Mouse (Mus musculus): Measurements from ENCODE around the gene Hic1. TPM values are rescaled to one million over a fixed set of nuclear protein-coding genes. Genes with fewer than 3 reads are reported as not detected.

Gene Hic1
- polyA plus RNA-seq, 1 experiment from 2014 or later = 4.6 TPM

DNA sequence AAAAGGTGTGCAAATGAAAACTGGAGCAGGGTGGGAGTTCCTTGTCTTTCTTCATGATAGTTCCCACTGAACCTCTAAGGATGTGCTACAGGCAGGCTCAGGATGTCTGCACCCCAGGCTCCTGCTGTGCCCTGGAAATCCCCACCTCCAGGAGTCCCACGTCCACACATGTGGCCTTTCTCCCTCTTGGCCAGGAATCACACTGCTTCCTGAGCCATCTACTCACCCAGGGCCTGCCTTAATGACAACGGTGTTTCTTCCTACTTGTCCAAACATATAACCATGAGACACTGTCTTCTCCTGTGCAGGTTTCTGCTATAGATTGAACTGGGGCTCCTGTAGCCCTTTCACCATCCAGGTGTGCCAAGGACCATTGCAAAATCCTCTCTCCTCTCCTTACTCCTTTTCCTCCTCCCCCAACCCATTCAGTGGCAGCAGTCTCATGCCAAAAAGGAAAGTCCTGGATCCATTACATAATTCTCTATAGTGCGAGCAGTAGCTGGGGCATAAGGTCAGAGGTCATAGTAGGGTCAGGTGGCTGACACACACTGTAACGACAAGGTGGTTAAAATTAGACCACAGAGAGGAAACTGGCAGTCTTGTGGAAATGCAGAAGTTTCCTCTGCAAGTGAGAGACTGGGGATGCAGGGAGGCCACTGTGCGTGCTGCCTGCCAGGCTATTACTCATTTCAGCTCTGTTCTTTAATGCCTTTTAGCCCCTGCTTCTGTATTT is 32.5 kb downstream of the Hic1 start:
- no peak for ATAC-seq
- H3K27me3 ChIP-seq (replicated peaks) = no peaks in the 10 kb centered on the region
- no peaks in the 10 kb centered on the region for H3K9me3 ChIP-seq (replicated peaks)
- H3K4me3 ChIP-seq = no peak overlapping the region
- no peaks in the 10 kb centered on the region; the same call in 1 of the 2 replicates for H3K36me3 ChIP-seq
- no peak overlapping the region for H3K9ac ChIP-seq
- H3K27ac ChIP-seq = no peak overlapping the region
- H3K4me2 ChIP-seq = no peak overlapping the region
- 35% methylated on average over 5 of the region's 5 CpGs for whole genome bisulfite sequencing (ENCODE audit: insufficient replicate concordance)
- H3K4me1 ChIP-seq = peaks cover 57% of the 10 kb centered on the region

DNA sequence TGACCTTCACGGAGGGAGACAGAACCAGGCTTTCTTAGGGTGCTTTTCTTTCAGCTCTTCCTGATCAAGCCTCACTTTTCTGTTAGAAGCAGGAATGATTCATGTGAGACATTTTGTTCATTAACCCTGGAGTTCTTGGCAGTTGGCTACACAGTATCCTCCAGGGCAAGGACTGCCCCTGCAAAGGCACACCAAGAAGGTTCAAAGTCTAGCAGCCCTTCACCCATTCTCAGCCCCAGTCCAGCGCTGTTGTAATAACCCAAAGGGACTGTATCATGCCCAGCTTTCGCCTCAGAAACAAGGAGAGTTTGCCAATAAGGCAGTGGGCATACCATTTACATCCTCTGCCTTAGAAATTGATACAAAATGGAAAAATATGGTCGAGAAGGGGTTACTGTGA is 34.0 kb downstream of the Hic1 start:
- peaks cover 42% of the 10 kb centered on the region for H3K4me1 ChIP-seq
- no peaks in the 10 kb centered on the region for H3K9me3 ChIP-seq (replicated peaks)
- no peak overlapping the region for H3K9ac ChIP-seq
- H3K36me3 ChIP-seq = no peaks in the 10 kb centered on the region
- 73% methylated on average over 4 of the region's 4 CpGs for WGBS (ENCODE audit: insufficient replicate concordance)
- no peak for ATAC-seq
- H3K27me3 ChIP-seq (replicated peaks) = no peaks in the 10 kb centered on the region
- H3K4me3 ChIP-seq = no peak overlapping the region
- H3K27ac ChIP-seq = no peak overlapping the region
- no peak overlapping the region for H3K4me2 ChIP-seq

DNA sequence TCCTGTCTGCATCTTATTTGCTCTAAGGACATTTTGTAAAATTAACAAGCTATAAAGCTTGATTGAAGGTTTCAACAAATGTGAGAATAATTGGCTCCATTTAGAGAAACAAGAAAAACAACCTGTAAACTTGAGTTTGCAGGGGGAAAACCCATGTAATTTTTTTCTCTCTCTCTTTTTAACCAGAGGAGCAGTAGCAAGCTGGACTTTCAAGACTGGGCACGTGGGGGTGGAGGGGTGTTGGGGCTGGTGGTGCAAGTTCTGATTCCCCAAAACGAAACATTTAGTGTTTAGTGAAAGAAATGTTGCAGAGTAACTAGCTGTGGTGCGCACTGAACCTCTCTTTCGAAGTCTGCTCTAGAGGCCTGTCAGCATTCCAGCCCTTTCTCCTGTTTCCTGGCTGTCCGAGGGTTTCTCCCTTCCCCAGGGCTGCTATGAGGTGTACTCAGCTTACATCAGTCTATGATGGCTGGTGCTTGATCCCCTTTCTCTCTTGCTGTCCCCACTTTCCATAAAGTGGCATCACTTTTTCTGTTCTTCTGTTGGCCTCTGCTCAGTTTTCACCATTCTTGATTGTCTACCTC is 34.7 kb downstream of the Hic1 start:
- ATAC-seq = no peak
- Histone ChIP-seq H3K9me3 (replicated peaks) (no peaks in the 10 kb centered on the region), H3K9ac (no peak overlapping the region), H3K27me3 (replicated peaks) (no peaks in the 10 kb centered on the region), H3K36me3 (no peaks in the 10 kb centered on the region), H3K4me3 (no peak overlapping the region), H3K27ac (peak overlapping the region; percentile 8; the same call in 1 of the 2 replicates), H3K4me2 (no peak overlapping the region), H3K4me1 (peaks cover 34% of the 10 kb centered on the region)
- WGBS (ENCODE audit: insufficient replicate concordance) = 72% methylated on average over 5 of the region's 5 CpGs

DNA sequence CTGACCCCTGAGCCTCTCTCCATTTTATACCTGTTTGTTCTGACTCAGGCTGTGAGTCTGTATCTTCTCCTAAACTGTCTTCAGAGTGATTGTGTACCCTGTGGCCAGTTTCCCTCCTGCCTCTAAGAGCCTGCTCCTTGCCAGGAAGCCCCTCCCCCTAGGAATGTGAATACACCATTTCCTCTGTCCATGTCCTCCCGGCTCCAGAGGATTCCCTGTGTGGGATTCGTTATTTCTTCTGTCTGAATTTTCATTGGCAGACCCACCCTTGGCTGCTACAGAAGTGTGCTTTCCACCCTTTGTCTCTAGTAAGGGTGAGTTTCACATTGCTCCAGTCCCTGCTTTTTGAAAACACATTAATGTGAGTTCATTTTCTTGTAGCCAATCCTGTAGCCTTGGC is 35.4 kb downstream of the Hic1 start:
- Histone ChIP-seq H3K27ac (no peak overlapping the region; the same call in 1 of the 2 replicates), H3K4me2 (no peak overlapping the region), H3K9me3 (replicated peaks) (no peaks in the 10 kb centered on the region), H3K36me3 (no peaks in the 10 kb centered on the region), H3K27me3 (replicated peaks) (no peaks in the 10 kb centered on the region), H3K4me1 (peaks cover 28% of the 10 kb centered on the region), H3K9ac (no peak overlapping the region), H3K4me3 (no peak overlapping the region)
- ATAC-seq = no peak
- 43% methylated on average over 2 of the region's 2 CpGs for WGBS (ENCODE audit: insufficient replicate concordance)

DNA sequence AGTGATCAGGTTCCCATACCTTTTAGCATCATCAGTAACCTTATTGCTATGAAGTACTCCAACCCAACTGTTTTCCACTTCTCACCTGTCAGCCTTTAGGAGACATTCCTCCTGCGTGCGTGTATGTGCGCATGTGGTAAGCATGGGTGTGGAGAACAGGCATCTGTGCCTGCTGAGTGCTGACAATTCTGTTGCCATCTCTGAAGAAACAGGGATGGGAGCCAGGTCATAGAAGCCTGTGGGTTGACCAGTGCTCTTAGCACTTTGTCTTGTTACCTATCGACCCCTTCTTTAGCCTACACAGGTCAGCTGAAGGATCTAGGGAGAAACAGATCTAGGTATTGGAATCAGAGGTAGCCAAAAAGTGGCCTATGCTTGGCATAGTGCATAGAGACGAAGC is 35.9 kb downstream of the Hic1 start:
- no peak overlapping the region for H3K4me3 ChIP-seq
- WGBS (ENCODE audit: insufficient replicate concordance) = 82% methylated on average over 5 of the region's 5 CpGs
- H3K36me3 ChIP-seq = no peaks in the 10 kb centered on the region
- no peaks in the 10 kb centered on the region for H3K9me3 ChIP-seq (replicated peaks)
- H3K27me3 ChIP-seq (replicated peaks) = no peaks in the 10 kb centered on the region
- no peak overlapping the region for H3K27ac ChIP-seq
- peaks cover 22% of the 10 kb centered on the region for H3K4me1 ChIP-seq
- no peak overlapping the region for H3K9ac ChIP-seq
- H3K4me2 ChIP-seq = no peak overlapping the region
- ATAC-seq = no peak

DNA sequence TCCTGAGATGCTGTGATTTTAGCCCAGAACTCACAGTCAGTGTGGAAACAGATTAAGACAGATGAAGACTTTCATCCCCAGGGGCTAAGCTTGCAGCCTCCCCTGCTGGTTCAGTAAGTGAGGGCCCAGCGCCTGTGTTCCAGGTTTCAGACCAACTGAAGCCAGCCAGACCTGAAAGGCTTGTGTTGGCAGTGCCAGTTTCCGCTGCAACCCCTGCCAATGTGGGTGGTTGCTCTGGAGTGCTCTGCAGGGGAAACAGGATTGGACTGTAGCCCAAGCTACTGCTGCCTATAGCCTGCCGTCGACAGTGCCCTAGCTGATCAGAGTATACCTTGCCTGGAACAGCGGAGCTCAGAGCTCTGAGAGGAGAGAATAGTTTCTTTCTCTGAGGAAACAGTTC is 37.0 kb downstream of the Hic1 start:
- no peak for ATAC-seq
- no peaks in the 10 kb centered on the region for H3K27me3 ChIP-seq (replicated peaks)
- H3K9ac ChIP-seq = no peak overlapping the region
- no peak overlapping the region for H3K4me3 ChIP-seq
- WGBS (ENCODE audit: insufficient replicate concordance) = 89% methylated on average over 5 of the region's 5 CpGs
- H3K4me2 ChIP-seq = no peak overlapping the region
- H3K9me3 ChIP-seq (replicated peaks) = no peaks in the 10 kb centered on the region
- H3K27ac ChIP-seq = no peak overlapping the region
- H3K4me1 ChIP-seq = peaks cover 13% of the 10 kb centered on the region
- H3K36me3 ChIP-seq = no peaks in the 10 kb centered on the region

DNA sequence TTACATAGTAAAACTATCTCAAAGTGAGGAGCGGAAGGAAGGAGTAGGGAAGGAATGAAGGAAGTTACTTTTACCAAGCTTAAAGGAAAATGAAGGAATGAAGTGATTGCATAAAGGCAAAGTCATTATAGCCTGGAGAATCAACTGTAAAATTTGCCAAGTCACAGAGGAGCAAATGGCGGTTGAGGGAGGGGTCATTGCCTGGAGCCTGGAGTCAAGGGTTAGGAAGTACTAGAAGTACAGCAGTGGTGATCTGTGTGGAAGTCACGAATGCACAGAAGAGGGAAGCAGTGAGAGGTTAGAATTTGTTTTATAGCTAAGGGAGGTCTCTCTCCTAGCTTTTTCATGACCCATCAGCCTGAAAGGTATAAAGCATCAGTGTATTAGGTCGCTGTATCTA is 38.0 kb downstream of the Hic1 start:
- Histone ChIP-seq H3K9ac (no peak overlapping the region), H3K4me1 (peaks cover 4% of the 10 kb centered on the region; the same call in 1 of the 2 replicates), H3K27me3 (replicated peaks) (no peaks in the 10 kb centered on the region), H3K9me3 (replicated peaks) (no peaks in the 10 kb centered on the region), H3K36me3 (no peaks in the 10 kb centered on the region), H3K4me3 (no peak overlapping the region), H3K4me2 (no peak overlapping the region), H3K27ac (no peak overlapping the region)
- 63% methylated on average over 4 of the region's 4 CpGs for whole genome bisulfite sequencing (ENCODE audit: insufficient replicate concordance)
- no peak for ATAC-seq

DNA sequence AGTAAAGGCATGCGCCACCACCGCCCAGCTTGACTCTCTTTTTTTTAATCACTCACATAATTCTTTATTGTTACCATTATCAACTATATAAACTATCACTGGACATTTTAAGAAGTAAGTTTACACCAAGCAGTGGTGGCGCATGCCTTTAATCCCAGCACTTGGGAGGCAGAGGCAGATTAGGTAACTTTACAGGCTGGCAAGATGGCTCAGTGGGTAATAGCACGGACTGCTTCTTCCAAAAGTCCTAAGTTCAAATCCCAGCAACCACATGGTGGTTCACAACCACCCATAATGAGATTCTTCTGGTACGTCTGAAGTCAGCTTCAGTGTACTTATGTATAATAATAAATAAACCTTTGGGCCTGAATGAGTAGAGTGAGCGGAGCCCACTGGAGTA is 39.8 kb downstream of the Hic1 start:
- no peak for ATAC-seq
- H3K27ac ChIP-seq = no peak overlapping the region
- H3K9me3 ChIP-seq (replicated peaks) = no peaks in the 10 kb centered on the region
- no peak overlapping the region for H3K9ac ChIP-seq
- 85% methylated on average over 6 of the region's 6 CpGs for WGBS (ENCODE audit: insufficient replicate concordance)
- no peak overlapping the region for H3K4me2 ChIP-seq
- H3K36me3 ChIP-seq = no peaks in the 10 kb centered on the region
- H3K27me3 ChIP-seq (replicated peaks) = no peaks in the 10 kb centered on the region
- H3K4me3 ChIP-seq = no peak overlapping the region
- H3K4me1 ChIP-seq = peaks cover 3% of the 10 kb centered on the region; the same call in 1 of the 2 replicates

DNA sequence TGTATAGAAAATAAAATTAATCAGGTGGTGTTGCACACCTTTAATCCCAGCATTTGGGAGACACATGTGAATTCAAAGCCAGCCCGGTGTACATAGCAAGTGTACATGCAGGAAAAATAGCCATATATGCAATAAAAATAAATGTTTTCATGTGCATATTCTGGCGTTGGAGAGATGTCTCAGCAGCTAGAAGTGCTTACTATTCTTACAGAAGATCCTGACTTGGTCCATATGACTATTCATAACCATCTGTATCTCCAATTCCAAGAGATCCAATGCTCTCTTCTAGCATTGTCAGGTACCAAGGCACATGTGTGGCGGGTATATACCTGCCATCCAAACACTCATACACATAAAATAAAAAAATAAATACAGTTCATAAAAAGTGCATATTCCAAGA is 42.9 kb downstream of the Hic1 start:
- Histone ChIP-seq H3K4me2 (no peak overlapping the region), H3K27ac (no peak overlapping the region), H3K9me3 (replicated peaks) (no peaks in the 10 kb centered on the region), H3K36me3 (no peaks in the 10 kb centered on the region), H3K4me3 (no peak overlapping the region), H3K4me1 (no peaks in the 10 kb centered on the region), H3K9ac (no peak overlapping the region), H3K27me3 (replicated peaks) (no peaks in the 10 kb centered on the region)
- no peak for ATAC-seq
- 79% methylated on average over 3 of the region's 3 CpGs for WGBS (ENCODE audit: insufficient replicate concordance)

DNA sequence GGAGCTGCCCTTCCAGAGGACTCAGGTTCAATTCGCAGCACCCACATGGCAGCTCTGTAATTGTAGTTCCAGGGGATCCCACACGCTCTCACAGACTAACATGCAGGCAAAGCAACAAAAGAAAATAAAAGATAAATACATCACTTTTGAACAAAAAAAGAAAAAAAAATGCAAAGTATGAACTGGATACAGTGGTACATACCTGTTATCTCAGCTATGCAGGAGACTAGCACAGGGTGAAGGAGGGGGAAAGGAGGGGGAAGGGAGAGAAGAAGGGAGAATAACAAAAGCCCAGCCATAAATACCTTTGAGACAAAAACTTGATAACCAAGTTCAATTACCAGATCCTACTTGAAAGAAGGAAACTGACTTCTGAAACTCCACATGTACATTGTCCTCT is 44.9 kb downstream of the Hic1 start:
- no peak overlapping the region for H3K4me2 ChIP-seq
- H3K27me3 ChIP-seq (replicated peaks) = no peaks in the 10 kb centered on the region
- no peaks in the 10 kb centered on the region for H3K36me3 ChIP-seq
- H3K4me1 ChIP-seq = no peaks in the 10 kb centered on the region
- H3K27ac ChIP-seq = no peak overlapping the region
- H3K9ac ChIP-seq = no peak overlapping the region
- H3K4me3 ChIP-seq = no peak overlapping the region
- WGBS (ENCODE audit: insufficient replicate concordance) = 83% methylated on average over 2 of the region's 2 CpGs
- no peak for ATAC-seq
- no peaks in the 10 kb centered on the region for H3K9me3 ChIP-seq (replicated peaks)

DNA sequence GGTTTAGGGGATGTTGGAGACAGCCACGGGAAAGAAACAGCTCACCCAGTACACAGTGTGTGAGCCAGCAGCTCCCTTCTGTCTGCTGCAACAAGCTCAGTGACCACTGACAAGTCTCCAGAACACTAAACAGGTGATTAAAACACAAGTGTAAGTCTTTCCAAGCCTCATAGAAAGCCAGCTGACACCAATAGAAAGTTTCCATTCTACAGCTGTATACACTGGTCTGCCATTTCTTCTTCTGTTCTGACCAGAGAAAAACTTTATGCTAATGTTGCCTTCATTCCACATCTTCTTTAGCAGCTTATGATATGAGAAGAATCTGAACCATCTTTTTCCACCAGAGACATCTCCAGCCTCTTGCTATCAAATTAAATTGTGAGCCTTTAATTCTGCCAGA is 48.0 kb downstream of the Hic1 start:
- H3K27ac ChIP-seq = no peak overlapping the region
- WGBS (ENCODE audit: insufficient replicate concordance) = 61% methylated on average over 1 of the region's 1 CpGs
- no peak for ATAC-seq

DNA sequence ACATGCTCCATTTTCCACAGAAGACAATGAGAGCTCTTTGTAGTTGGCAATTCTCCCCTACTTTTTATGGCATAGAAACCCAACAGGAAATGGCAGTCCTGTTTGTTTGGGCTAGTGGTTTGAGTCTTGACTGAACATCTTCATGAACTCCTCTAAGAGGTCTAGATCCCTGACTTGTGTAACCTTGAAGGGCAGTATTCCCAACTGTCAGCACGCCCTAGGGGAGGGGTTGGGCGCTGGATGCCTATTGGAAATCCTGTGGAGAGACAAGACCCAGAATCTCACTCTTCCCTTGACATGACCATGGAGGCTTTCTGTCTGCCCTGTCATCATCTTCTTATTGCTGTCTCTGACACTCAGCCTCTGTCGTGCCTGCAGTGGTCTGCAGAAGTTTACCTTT is 49.5 kb downstream of the Hic1 start:
- no peak overlapping the region for H3K4me2 ChIP-seq
- H3K4me3 ChIP-seq = no peak overlapping the region
- no peaks in the 10 kb centered on the region for H3K9me3 ChIP-seq (replicated peaks)
- H3K36me3 ChIP-seq = no peaks in the 10 kb centered on the region
- H3K9ac ChIP-seq = no peak overlapping the region
- ATAC-seq = no peak
- H3K27me3 ChIP-seq (replicated peaks) = no peaks in the 10 kb centered on the region
- 67% methylated on average over 3 of the region's 3 CpGs for WGBS (ENCODE audit: insufficient replicate concordance)
- no peaks in the 10 kb centered on the region for H3K4me1 ChIP-seq
- H3K27ac ChIP-seq = no peak overlapping the region

More for the DNA sequence above, 48.0 kb downstream of the Hic1 start:
- no peaks in the 10 kb centered on the region for H3K4me1 ChIP-seq
- no peaks in the 10 kb centered on the region for H3K36me3 ChIP-seq
- H3K4me2 ChIP-seq = no peak overlapping the region
- no peak overlapping the region for H3K9ac ChIP-seq
- H3K4me3 ChIP-seq = no peak overlapping the region
- H3K27me3 ChIP-seq (replicated peaks) = no peaks in the 10 kb centered on the region
- H3K9me3 ChIP-seq (replicated peaks) = no peaks in the 10 kb centered on the region

DNA sequence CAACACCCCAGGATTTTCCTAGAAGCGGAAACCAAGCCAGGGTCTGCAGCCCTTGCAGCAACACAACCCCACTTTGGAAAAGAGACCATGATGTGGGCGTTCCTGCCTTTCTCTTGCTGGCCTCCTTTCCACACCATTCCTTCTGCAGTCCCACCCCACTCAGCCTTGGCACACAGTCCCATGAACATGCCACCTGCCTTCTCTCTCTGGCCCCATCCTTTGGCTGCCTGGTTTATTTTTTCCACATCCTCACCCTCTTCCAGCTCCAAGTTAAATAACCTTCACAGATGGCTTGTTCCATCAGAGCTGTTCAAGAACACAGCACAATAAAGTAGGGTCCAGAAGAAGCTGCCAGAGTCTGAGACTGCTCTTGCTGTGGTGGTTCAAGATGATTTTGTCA is 50.0 kb downstream of the Hic1 start:
- H3K27me3 ChIP-seq (replicated peaks) = no peaks in the 10 kb centered on the region
- H3K9me3 ChIP-seq (replicated peaks) = no peaks in the 10 kb centered on the region
- no peak overlapping the region for H3K27ac ChIP-seq
- H3K4me2 ChIP-seq = no peak overlapping the region
- no peak for ATAC-seq
- H3K4me3 ChIP-seq = no peak overlapping the region
- no peaks in the 10 kb centered on the region for H3K36me3 ChIP-seq
- H3K9ac ChIP-seq = no peak overlapping the region
- 71% methylated on average over 2 of the region's 2 CpGs for WGBS (ENCODE audit: insufficient replicate concordance)
- no peaks in the 10 kb centered on the region for H3K4me1 ChIP-seq

Measured in liver, embryonic 12.5 days (tissue).